Mouse (Mus musculus): Measurements from ENCODE around the gene Wdr83os. TPM values are rescaled to one million over a fixed set of nuclear protein-coding genes. Genes with fewer than 3 reads are reported as not detected.

The Wdr83os gene
- polyA plus RNA-seq, 1 experiment from 2014 or later = 133 TPM

- Histone ChIP-seq H3K4me3 (ENCODE audit: low read depth, low read length) (no peak within 1 kb of the TSS), H3K4me2 (ENCODE audit: low read length) (no peak within 1 kb of the TSS), H3K36me3 (ENCODE audit: control insufficient read depth, insufficient read depth, low read length) (no peaks in the 10 kb centered on the region), H3K9me3 (replicated peaks; ENCODE audit: control insufficient read depth, low read length, poor library complexity, severe bottlenecking) (no peaks in the 10 kb centered on the region), H3K4me1 (ENCODE audit: control insufficient read depth, insufficient read depth, low read length) (no peaks in the 10 kb centered on the region), H3K9ac (ENCODE audit: low read depth, low read length) (no peak within 1 kb of the TSS), H3K27ac (ENCODE audit: low read length) (no peak within 1 kb of the TSS), H3K27me3 (ENCODE audit: control insufficient read depth, insufficient read depth, low read depth, low read length) (no peaks in the 10 kb centered on the region; the same call in 1 of the 2 replicates)
- no peak for ATAC-seq
- 83% methylated on average over 3 of the region's 3 CpGs for WGBS
Measured at GRCm38 (mm10) chr8:85122995-85123394, 42.5 kb downstream of the Wdr83os start, which contains the start of gene Zfp791. Gene Zfp791, minus strand, starts transcription at chr8:85123095.

GRCm38 (mm10) chr8:85123691-85124090 is 43.2 kb downstream of the Wdr83os start:
- H3K4me1 ChIP-seq (ENCODE audit: control insufficient read depth, insufficient read depth, low read length) = no peaks in the 10 kb centered on the region
- no peaks in the 10 kb centered on the region for H3K36me3 ChIP-seq (ENCODE audit: control insufficient read depth, insufficient read depth, low read length)
- no peak overlapping the region for H3K4me3 ChIP-seq (ENCODE audit: low read depth, low read length)
- no peak overlapping the region for H3K27ac ChIP-seq (ENCODE audit: low read length)
- ATAC-seq = no peak
- no peaks in the 10 kb centered on the region for H3K9me3 ChIP-seq (replicated peaks; ENCODE audit: control insufficient read depth, low read length, poor library complexity, severe bottlenecking)
- H3K4me2 ChIP-seq (ENCODE audit: low read length) = no peak overlapping the region
- H3K9ac ChIP-seq (ENCODE audit: low read depth, low read length) = no peak overlapping the region
- WGBS = 93% methylated on average over 8 of the region's 8 CpGs
- no peaks in the 10 kb centered on the region; the same call in 1 of the 2 replicates for H3K27me3 ChIP-seq (ENCODE audit: control insufficient read depth, insufficient read depth, low read depth, low read length)

Small RNA genes lying within 50 kb of the gene (microRNA-seq; reads per million reads assigned to microRNA genes)
- gene Gm23388 = 0.69 reads per million
- 1.0 reads per million for gene Mir7070

Other genes starting within 250 kb of the Wdr83os start
- gene Gadd45gip1, start 249.2 kb upstream of the Wdr83os start, polyA plus RNA-seq (2015; fragmentation: Nextera tagmentation; extraction: Ambion mirVana) = 35.0 and 37.4 TPM in 2 replicates
- 80.7 and 85.6 TPM in 2 replicates for gene Rad23a, start 240.1 kb upstream of the Wdr83os start, polyA plus RNA-seq (2015; fragmentation: Nextera tagmentation; extraction: Ambion mirVana)
- gene Calr, start 233.8 kb upstream of the Wdr83os start, polyA plus RNA-seq (2015; fragmentation: Nextera tagmentation; extraction: Ambion mirVana) = 662 and 691 TPM in 2 replicates
- gene Farsa, start 223.8 kb upstream of the Wdr83os start, polyA plus RNA-seq (2015; fragmentation: Nextera tagmentation; extraction: Ambion mirVana) = 108 and 113 TPM in 2 replicates
- gene Syce2, start 208.6 kb upstream of the Wdr83os start, polyA plus RNA-seq (2015; fragmentation: Nextera tagmentation; extraction: Ambion mirVana) = 27.7 and 33.2 TPM in 2 replicates
- gene Gcdh, start 186.8 kb upstream of the Wdr83os start, polyA plus RNA-seq (2015; fragmentation: Nextera tagmentation; extraction: Ambion mirVana) = 33.4 and 36.9 TPM in 2 replicates
- gene Klf1, start 178.8 kb upstream of the Wdr83os start, polyA plus RNA-seq (2015; fragmentation: Nextera tagmentation; extraction: Ambion mirVana) = 0.28 and 0.98 TPM in 2 replicates
- 5.0 and 6.1 TPM in 2 replicates for gene Dnase2a, start 172.2 kb upstream of the Wdr83os start, polyA plus RNA-seq (2015; fragmentation: Nextera tagmentation; extraction: Ambion mirVana)
- 85.7 and 86.1 TPM in 2 replicates for gene Mast1, start 143.4 kb upstream of the Wdr83os start, polyA plus RNA-seq (2015; fragmentation: Nextera tagmentation; extraction: Ambion mirVana)
- 2.8 and 3.3 TPM in 2 replicates for gene Rtbdn, start 133.7 kb upstream of the Wdr83os start, polyA plus RNA-seq (2015; fragmentation: Nextera tagmentation; extraction: Ambion mirVana)
- not detected in 2 replicates for gene Gm49661, start 111.3 kb upstream of the Wdr83os start, polyA plus RNA-seq (2015; fragmentation: Nextera tagmentation; extraction: Ambion mirVana)
- 1,134 and 1,161 TPM in 2 replicates for gene Prdx2, start 111.2 kb upstream of the Wdr83os start, polyA plus RNA-seq (2015; fragmentation: Nextera tagmentation; extraction: Ambion mirVana)
- 47.9 and 51.3 TPM in 2 replicates for gene Rnaseh2a, start 111.0 kb upstream of the Wdr83os start, polyA plus RNA-seq (2015; fragmentation: Nextera tagmentation; extraction: Ambion mirVana)
- 5.3 TPM in 2 replicates for gene Junb, start 102.0 kb upstream of the Wdr83os start, polyA plus RNA-seq (2015; fragmentation: Nextera tagmentation; extraction: Ambion mirVana)
- 39.3 and 43.8 TPM in 2 replicates for gene Hook2, start 90.1 kb upstream of the Wdr83os start, polyA plus RNA-seq (2015; fragmentation: Nextera tagmentation; extraction: Ambion mirVana)
- gene Best2, start 66.2 kb upstream of the Wdr83os start, polyA plus RNA-seq (2015; fragmentation: Nextera tagmentation; extraction: Ambion mirVana) = not detected in 2 replicates
- 148 and 149 TPM in 2 replicates for gene Asna1, start 55.5 kb upstream of the Wdr83os start, polyA plus RNA-seq (2015; fragmentation: Nextera tagmentation; extraction: Ambion mirVana)
- gene Trir, start 53.9 kb upstream of the Wdr83os start, polyA plus RNA-seq (2015; fragmentation: Nextera tagmentation; extraction: Ambion mirVana) = 114 and 120 TPM in 2 replicates
- gene Tnpo2, start 43.8 kb upstream of the Wdr83os start, polyA plus RNA-seq (2015; fragmentation: Nextera tagmentation; extraction: Ambion mirVana) = 65.1 and 73.5 TPM in 2 replicates
- gene Fbxw9, start 20.7 kb upstream of the Wdr83os start, polyA plus RNA-seq (2015; fragmentation: Nextera tagmentation; extraction: Ambion mirVana) = 79.5 and 93.5 TPM in 2 replicates
- 1.7 and 3.3 TPM in 2 replicates for gene Gm5741, start 12.8 kb upstream of the Wdr83os start, polyA plus RNA-seq (2015; fragmentation: Nextera tagmentation; extraction: Ambion mirVana)
- 114 and 120 TPM in 2 replicates for gene Dhps, start 9.0 kb upstream of the Wdr83os start, polyA plus RNA-seq (2015; fragmentation: Nextera tagmentation; extraction: Ambion mirVana)
- 57.5 and 57.9 TPM in 2 replicates for gene Wdr83, start 566 bp downstream of the Wdr83os start, polyA plus RNA-seq (2015; fragmentation: Nextera tagmentation; extraction: Ambion mirVana)
- gene Man2b1, start 2.5 kb downstream of the Wdr83os start, polyA plus RNA-seq (2015; fragmentation: Nextera tagmentation; extraction: Ambion mirVana) = 18.1 and 18.2 TPM in 2 replicates
- gene Zfp791, start 42.4 kb downstream of the Wdr83os start, polyA plus RNA-seq (2015; fragmentation: Nextera tagmentation; extraction: Ambion mirVana) = 4.6 and 5.3 TPM in 2 replicates
- not detected in 2 replicates for gene Cks1brt, start 71.2 kb downstream of the Wdr83os start, polyA plus RNA-seq (2015; fragmentation: Nextera tagmentation; extraction: Ambion mirVana)
- not detected in 2 replicates for gene Olfr371, start 145.2 kb downstream of the Wdr83os start, polyA plus RNA-seq (2015; fragmentation: Nextera tagmentation; extraction: Ambion mirVana)
- 65.0 and 67.1 TPM in 2 replicates for gene Orc6, start 218.9 kb downstream of the Wdr83os start, polyA plus RNA-seq (2015; fragmentation: Nextera tagmentation; extraction: Ambion mirVana)
- 189 and 193 TPM in 2 replicates for gene Vps35, start 219.1 kb downstream of the Wdr83os start, polyA plus RNA-seq (2015; fragmentation: Nextera tagmentation; extraction: Ambion mirVana)